24 mouse cellular contexts compared by ENCODE assay signal in genomic region chr10:76936827-76937226, GRCm38 (mm10).
"Had no signal": no experiment of that assay in that cellular context is flagged by ENCODE, and none has a peak within 500 bp of the region (broad histone marks: within the 10 kb centered on the region; RNA-seq: fewer than 3 reads in every experiment).

No protein-coding gene starts in this region.

- H3K4me2 ChIP-seq: limb, embryonic 12.5 days; limb, embryonic 15.5 days; liver, embryonic 11.5 days; lung, embryonic 14.5 days; midbrain, embryonic 12.5 days; midbrain, embryonic 15.5 days; neural tube, embryonic 12.5 days; neural tube, embryonic 15.5 days had no signal

- H3K9me3 ChIP-seq: limb, embryonic 12.5 days; limb, embryonic 15.5 days; midbrain, embryonic 12.5 days; midbrain, embryonic 15.5 days; neural tube, embryonic 12.5 days; neural tube, embryonic 15.5 days had no signal

- H3K4me1 ChIP-seq: limb, embryonic 12.5 days; limb, embryonic 15.5 days; midbrain, embryonic 12.5 days; midbrain, embryonic 15.5 days; neural tube, embryonic 12.5 days had no signal

- H3K4me3 ChIP-seq: left cerebral cortex, adult 2 months; limb, embryonic 12.5 days; limb, embryonic 15.5 days; midbrain, embryonic 12.5 days; midbrain, embryonic 15.5 days; neural tube, embryonic 12.5 days; neural tube, embryonic 15.5 days had no signal

- H3K27me3 ChIP-seq: limb, embryonic 12.5 days; limb, embryonic 15.5 days; midbrain, embryonic 12.5 days; midbrain, embryonic 15.5 days; neural tube, embryonic 12.5 days; neural tube, embryonic 15.5 days had no signal

- H3K36me3 ChIP-seq: limb, embryonic 12.5 days; limb, embryonic 15.5 days; midbrain, embryonic 15.5 days; neural tube, embryonic 12.5 days; neural tube, embryonic 15.5 days had no signal

- DNase-seq: kidney, postnatal 10 days; kidney, postnatal 36 days; layer of hippocampus, postnatal 36 days; left cerebral cortex, postnatal 4 days; liver, postnatal 0 days; lung, embryonic 14.5 days; right cerebral cortex, adult 18-20 months; right cerebral cortex, postnatal 14 days; right cerebral cortex, postnatal 4 days; thymus, adult 2 months; thymus, postnatal 14 days; thymus, postnatal 4 days had no signal

- ATAC-seq: liver, postnatal 0 days; lung, postnatal 0 days; midbrain, embryonic 15.5 days had no signal

- H3K9ac ChIP-seq: limb, embryonic 12.5 days; limb, embryonic 15.5 days; liver, embryonic 14.5 days; liver, postnatal 0 days; lung, embryonic 14.5 days; midbrain, embryonic 12.5 days; midbrain, embryonic 15.5 days; neural tube, embryonic 12.5 days; neural tube, embryonic 15.5 days had no signal

- H3K27ac ChIP-seq: left cerebral cortex, adult 2 months; limb, embryonic 12.5 days; limb, embryonic 15.5 days; liver, embryonic 14.5 days; macrophage; midbrain, embryonic 12.5 days; midbrain, embryonic 15.5 days; neural tube, embryonic 12.5 days; neural tube, embryonic 15.5 days; stomach, postnatal 0 days had no signal
